Mouse (Mus musculus) hindbrain, postnatal 0 days (tissue): Measurements from ENCODE around the gene Eed. TPM values are rescaled to one million over a fixed set of nuclear protein-coding genes. Genes with fewer than 3 reads are reported as not detected.

ENCODE experiments used
- ATAC-seq: fragments of 200-750 bp; cut with Nextera tagmentation; 2 replicates; pipeline ENCODE4 v1.8.0; 2017; ENCODE audit warnings: mild to moderate bottlenecking, moderate TSS enrichment, moderate library complexity
- DNase-seq: peaks from one replicate; pipeline ENCODE4 v3.0.0-alpha.2; 2015; ENCODE audit warnings: low spot score
- H3K27ac ChIP-seq: fragments of 300-500 bp; sonication (generic); 2 replicates; pipeline ENCODE4 v1.5.1; 2014; ENCODE audit warnings: mild to moderate bottlenecking
- H3K27me3 ChIP-seq: fragments of 300-500 bp; sonication (generic); 2 replicates; pipeline ENCODE4 v1.6.1; 2014; ENCODE audit warnings: low read length, mixed read lengths; ENCODE audit not compliant: insufficient read depth
- H3K36me3 ChIP-seq: fragments of 300-500 bp; sonication (generic); 2 replicates; pipeline ENCODE4 v1.6.1; 2014; ENCODE audit warnings: low read length, mixed read lengths; ENCODE audit not compliant: insufficient read depth
- H3K4me1 ChIP-seq: fragments of 300-500 bp; sonication (generic); 2 replicates; pipeline ENCODE4 v1.6.1; 2014; ENCODE audit warnings: antibody characterized with exemption, low read length, mixed read lengths; ENCODE audit not compliant: insufficient read depth
- H3K4me2 ChIP-seq: fragments of 300-500 bp; sonication (generic); 2 replicates; pipeline ENCODE4 v1.6.1; 2014; ENCODE audit warnings: low read depth, mild to moderate bottlenecking, low read length, moderate library complexity, mixed read lengths
- H3K4me3 ChIP-seq: fragments of 300-500 bp; sonication (generic); 2 replicates; pipeline ENCODE4 v1.5.1; 2014; ENCODE audit warnings: low read length
- H3K9ac ChIP-seq: fragments of 300-500 bp; sonication (generic); replicated peaks from 2 replicates; pipeline ENCODE4 v1.6.1; 2014; ENCODE audit warnings: mild to moderate bottlenecking, low read length, moderate library complexity, mixed read lengths
- H3K9me3 ChIP-seq: fragments of 300-500 bp; sonication (generic); 2 replicates; pipeline ENCODE4 v1.6.1; 2016; ENCODE audit warnings: low read length, mixed read lengths
- CTCF ChIP-seq: IDR thresholded peaks from 2 replicates; pipeline ENCODE4 v1.5.1; 2016; ENCODE audit warnings: antibody characterized with exemption, control low read depth, low read depth
- WGBS: fragments of 180-500 bp; shearing (Covaris S2); extraction: QIAGEN DNeasy Blood & Tissue Kit; methylation state at CpG from one replicate; pipeline ENCODE4 v1.1.7; 2014; 5-methylcytosine and 5-hydroxymethylcytosine counted together
- polyA plus RNA-seq: library from polyadenylated mRNA; unstranded; fragments of >200 nt; fragmentation: Nextera tagmentation; extraction: Ambion mirVana; gene quantifications from 2 replicates; pipeline ENCODE4 v1.2.1, GENCODE M21; 2015
- total RNA-seq: library from RNA; depleted of rRNA; stranded (reverse); fragments of >200 nt; gene quantifications from 2 replicates; pipeline ENCODE4 v1.2.3, GENCODE M21; 2014

Eed gene
- total and polyA plus RNA-seq, 2 experiments from 2014 or later, result 9.5 to 20.6 TPM

DNA sequence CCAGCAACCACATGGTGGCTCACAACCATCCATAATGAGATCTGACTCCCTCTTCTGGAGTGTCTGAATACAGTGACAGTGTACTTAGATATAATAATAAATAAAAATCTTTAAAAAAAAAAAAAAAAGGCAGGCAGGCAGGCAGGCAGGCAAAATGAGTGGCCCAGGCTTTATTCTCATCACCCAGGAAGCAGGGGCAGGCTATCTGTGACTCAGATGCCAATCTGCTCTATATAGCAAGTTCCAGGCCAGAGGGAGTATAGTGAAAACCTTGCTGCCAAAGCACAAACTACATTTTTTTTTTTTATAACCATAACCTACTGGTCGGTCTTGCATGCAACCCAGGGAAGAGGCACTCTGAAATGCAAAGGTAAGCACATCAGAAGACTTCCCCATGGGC is 14.0 kb downstream of the Eed start:
- Histone ChIP-seq H3K9ac (no peak overlapping the region), H3K36me3 (peaks cover 12% of the 10 kb centered on the region), H3K4me1 (no peaks in the 10 kb centered on the region), H3K9me3 (no peaks in the 10 kb centered on the region), H3K4me3 (no peak overlapping the region), H3K4me2 (no peak overlapping the region), H3K27me3 (no peaks in the 10 kb centered on the region), H3K27ac (no peak overlapping the region)
- ATAC-seq (no peak), DNase-seq (no peak)
- TF ChIP-seq CTCF, result no peak
- 79% methylated on average over 1 of the region's 1 CpGs for WGBS

DNA sequence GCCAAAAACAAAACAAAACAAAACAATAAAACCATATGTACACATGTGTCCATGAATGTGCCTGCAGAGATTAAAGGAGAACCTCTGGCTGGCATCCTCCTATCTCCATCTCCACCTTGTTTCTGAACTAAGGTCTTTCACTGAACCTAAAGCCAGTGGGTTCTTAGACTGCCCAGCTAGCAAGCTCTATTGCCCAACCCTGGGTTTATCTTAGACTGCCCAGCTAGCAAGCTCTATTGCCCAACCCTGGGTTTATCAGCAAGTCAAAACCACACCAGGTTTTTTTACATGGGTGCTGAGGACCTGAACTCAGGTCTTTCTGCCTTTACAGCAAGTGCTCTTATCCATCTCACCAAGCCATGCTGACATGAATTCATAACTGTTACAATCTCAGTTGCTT is 17.6 kb downstream of the Eed start:
- Histone ChIP-seq H3K27ac (no peak overlapping the region), H3K4me3 (no peak overlapping the region), H3K27me3 (no peaks in the 10 kb centered on the region), H3K9me3 (no peaks in the 10 kb centered on the region), H3K4me2 (no peak overlapping the region), H3K36me3 (peaks cover 12% of the 10 kb centered on the region), H3K4me1 (no peaks in the 10 kb centered on the region), H3K9ac (no peak overlapping the region)
- TF ChIP-seq CTCF, result no peak
- DNase-seq (no peak), ATAC-seq (no peak)

DNA sequence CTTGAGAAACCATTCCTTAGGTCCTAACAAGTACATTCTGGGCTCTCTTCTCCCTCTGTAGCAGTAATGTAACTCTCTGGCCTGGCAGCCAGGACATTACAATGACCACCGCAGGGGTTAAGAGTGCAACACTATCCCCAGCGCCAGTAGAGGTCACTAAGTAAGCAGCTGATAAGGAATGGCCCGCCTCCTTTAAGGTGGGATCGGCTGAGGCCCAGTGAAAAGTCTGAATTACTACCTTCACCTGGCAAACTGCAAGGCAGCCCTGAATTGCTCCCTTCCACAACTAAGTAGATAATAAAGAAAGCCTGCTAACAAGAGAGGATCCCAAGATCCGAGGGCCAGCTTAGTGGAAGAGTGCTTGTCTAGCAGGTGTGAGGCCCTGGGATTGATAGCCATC is 23.5 kb downstream of the Eed start:
- no peak for ATAC-seq
- peaks cover 15% of the 10 kb centered on the region; the same call in 1 of the 2 replicates for H3K36me3 ChIP-seq

DNA sequence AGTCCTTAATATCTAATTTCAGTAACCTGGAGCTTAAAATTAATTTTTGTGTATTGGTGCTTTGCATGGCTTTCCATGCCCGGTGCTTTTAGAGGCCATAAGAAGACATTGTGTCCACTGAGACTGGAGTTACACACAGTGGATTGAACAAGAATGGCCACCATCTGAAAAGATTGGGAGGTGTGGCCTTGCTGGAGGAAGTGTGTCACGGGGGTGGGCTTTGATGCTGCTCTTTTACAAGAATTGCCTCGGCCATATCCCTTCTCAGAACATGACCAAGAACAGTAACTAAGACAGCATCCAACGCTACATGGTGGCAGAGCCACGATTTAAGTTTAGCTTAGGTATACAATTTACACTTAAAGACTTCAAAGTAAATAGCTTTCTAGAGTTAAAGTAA is 26.5 kb downstream of the Eed start:
- no peaks in the 10 kb centered on the region for H3K27me3 ChIP-seq
- H3K36me3 ChIP-seq, result peaks cover 13% of the 10 kb centered on the region; the same call in 1 of the 2 replicates
- no peak overlapping the region for H3K27ac ChIP-seq
- H3K4me3 ChIP-seq, result no peak overlapping the region
- H3K4me1 ChIP-seq, result no peaks in the 10 kb centered on the region
- 87% methylated on average over 5 of the region's 5 CpGs for WGBS
- H3K9me3 ChIP-seq, result no peaks in the 10 kb centered on the region
- TF ChIP-seq CTCF, result no peak
- ATAC-seq, result no peak
- no peak overlapping the region for H3K4me2 ChIP-seq
- no peak for DNase-seq
- no peak overlapping the region for H3K9ac ChIP-seq

More for the DNA sequence above, 23.5 kb downstream of the Eed start:
- Histone ChIP-seq H3K4me3 (no peak overlapping the region), H3K9me3 (no peaks in the 10 kb centered on the region), H3K4me2 (no peak overlapping the region), H3K27me3 (no peaks in the 10 kb centered on the region), H3K27ac (no peak overlapping the region), H3K9ac (no peak overlapping the region), H3K4me1 (no peaks in the 10 kb centered on the region)
- TF ChIP-seq CTCF, result no peak
- no peak for DNase-seq
- 50% methylated on average over 5 of the region's 5 CpGs for WGBS

DNA sequence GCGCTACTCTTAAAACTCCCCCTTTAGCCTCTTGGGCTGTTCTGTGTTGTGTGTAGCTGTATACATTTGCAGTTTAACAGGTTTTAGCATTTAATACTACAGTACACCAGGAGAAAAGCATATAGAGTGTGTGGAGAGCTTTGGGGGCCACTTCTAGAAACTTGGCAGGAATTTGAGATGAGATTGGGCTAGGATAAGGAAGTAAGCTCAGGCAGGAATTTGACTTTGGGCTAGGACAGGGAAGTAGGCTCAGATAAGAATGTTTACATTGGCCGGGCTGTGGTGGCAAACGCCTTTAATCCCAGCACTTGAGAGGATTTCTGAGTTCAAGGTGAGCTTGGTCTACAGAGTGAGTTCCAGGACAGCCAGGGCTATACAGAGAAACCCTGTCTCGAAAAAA is 31.4 kb downstream of the Eed start:
- H3K4me2 ChIP-seq, result no peak overlapping the region
- no peaks in the 10 kb centered on the region for H3K27me3 ChIP-seq
- ATAC-seq (no peak), DNase-seq (no peak)
- H3K4me1 ChIP-seq, result no peaks in the 10 kb centered on the region
- H3K9ac ChIP-seq, result no peak overlapping the region
- H3K27ac ChIP-seq, result no peak overlapping the region
- H3K4me3 ChIP-seq, result no peak overlapping the region
- TF ChIP-seq CTCF, result no peak
- WGBS, result 82% methylated on average over 4 of the region's 4 CpGs
- H3K9me3 ChIP-seq, result no peaks in the 10 kb centered on the region
- no peaks in the 10 kb centered on the region for H3K36me3 ChIP-seq

DNA sequence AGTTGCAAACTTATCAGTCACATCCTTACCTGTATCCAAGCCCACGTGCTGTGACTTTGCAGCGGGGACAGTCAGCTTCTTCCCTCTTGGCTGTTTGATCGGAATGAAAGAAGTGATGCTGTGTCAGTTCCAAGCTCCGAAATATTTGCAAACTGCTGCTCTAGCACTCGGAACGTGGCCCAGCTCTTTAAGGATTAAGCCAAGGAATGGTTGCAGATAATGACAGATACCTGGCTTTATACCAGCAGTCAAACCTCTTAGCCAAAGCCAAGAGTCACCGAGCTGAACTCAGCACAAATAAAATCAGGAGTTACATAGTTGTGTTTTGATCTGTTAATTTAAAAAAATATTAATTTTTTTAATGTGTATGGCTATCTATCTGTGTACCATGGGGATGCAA is 32.8 kb downstream of the Eed start:
- 76% methylated on average over 7 of the region's 7 CpGs for WGBS
- TF ChIP-seq CTCF, result no peak
- Histone ChIP-seq H3K4me3 (no peak overlapping the region), H3K9me3 (no peaks in the 10 kb centered on the region), H3K27ac (no peak overlapping the region), H3K4me2 (no peak overlapping the region), H3K9ac (no peak overlapping the region), H3K36me3 (no peaks in the 10 kb centered on the region), H3K4me1 (no peaks in the 10 kb centered on the region), H3K27me3 (no peaks in the 10 kb centered on the region)
- DNase-seq (peak; percentile 16), ATAC-seq (no peak)

DNA sequence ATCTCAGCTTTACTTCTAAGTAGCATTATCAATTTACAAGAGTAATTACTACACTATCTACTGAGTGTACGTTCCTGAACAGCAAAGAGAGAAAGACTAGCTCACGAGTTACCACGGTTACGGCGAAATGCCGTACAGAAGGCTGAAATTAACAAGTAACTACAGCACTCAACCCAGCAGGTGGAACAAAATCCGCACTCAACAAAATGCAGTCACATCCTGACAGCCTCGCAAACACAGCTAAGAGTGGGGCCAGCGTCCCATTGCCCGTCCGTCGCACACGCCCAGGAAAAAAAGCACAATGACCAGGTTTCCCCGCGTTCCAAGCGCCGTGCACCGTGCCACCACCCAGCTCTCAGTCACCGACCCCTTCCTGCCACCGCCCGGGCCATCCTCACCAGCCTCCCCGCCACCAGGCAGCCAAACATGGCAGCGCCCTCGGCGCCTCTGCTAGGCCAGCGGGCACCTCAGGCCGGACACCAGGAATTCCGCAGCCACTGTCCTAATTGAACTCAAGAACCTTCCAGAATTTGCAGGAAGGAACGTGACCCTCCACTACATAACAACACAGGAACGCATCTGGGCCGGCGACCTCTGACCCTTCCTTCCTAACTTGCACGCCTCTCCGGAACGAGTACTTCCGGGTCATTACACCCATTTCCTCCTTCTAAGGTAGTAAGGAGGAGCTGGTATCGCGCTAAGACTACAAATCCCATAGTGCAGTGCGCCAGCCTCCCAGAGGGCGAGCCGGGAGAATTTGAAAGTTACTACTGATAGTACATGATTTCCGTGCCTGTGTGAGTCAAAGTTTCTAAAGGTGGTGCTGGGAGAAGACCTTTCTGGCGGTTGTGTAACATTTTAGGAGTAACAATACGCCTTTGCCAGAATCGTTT is 40.0 kb downstream of the Eed start, which contains the start of gene Hikeshi:
Gene Hikeshi (minus strand): TSS at position 634 of the 893 bp plus-strand sequence.
- 1% methylated on average over 45 of the region's 45 CpGs for WGBS
- peak; percentile 98 for DNase-seq

More for the DNA sequence above, 40.0 kb downstream of the Eed start, which contains the start of gene Hikeshi:
- Histone ChIP-seq H3K27me3 (no peaks in the 10 kb centered on the region), H3K9ac (peak within 1 kb of the TSS; percentile 77), H3K9me3 (no peaks in the 10 kb centered on the region), H3K4me1 (peaks cover 5% of the 10 kb centered on the region), H3K27ac (peak within 1 kb of the TSS; percentile 89), H3K4me2 (peak within 1 kb of the TSS; percentile 61), H3K36me3 (no peaks in the 10 kb centered on the region), H3K4me3 (peak within 1 kb of the TSS; percentile 88)
- peak; percentile 100 for ATAC-seq
- no peak; the same call in 1 of the 2 replicates for TF ChIP-seq CTCF
